Mouse (Mus musculus): ENCODE data around the gene Lrrc75a. TPM values are rescaled to one million over a fixed set of nuclear protein-coding genes. Genes with fewer than 3 reads are reported as not detected.

Gene Lrrc75a
- polyA plus RNA-seq, 1 experiment from 2014 or later, result 5.6 TPM

DNA sequence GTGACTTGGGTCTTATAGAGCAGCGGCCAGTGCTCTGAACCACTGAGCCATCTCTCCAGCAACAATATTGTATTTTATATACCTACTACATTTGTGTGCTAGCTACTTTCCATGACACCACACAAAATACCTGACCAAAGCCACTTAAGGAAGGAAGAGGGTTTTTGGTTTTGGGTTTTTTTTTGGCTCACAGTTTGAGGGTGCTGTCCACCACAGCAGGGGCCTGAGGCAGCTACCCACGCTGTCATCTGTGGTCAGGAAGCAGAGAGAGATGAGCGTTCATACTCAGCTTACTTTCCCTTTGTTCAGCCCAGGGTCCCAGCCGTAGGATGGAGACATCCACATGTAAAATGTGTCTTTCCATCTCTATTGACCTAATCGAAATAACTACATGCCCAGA, 61.3 kb downstream of the Lrrc75a start:
- Histone ChIP-seq H3K27me3 (ENCODE audit: control insufficient read depth, insufficient read depth, low read length) (no peaks in the 10 kb centered on the region), H3K27ac (ENCODE audit: low read length) (no peak overlapping the region), H3K4me2 (ENCODE audit: low read depth, low read length) (no peak overlapping the region), H3K9me3 (replicated peaks; ENCODE audit: control insufficient read depth, low read length) (no peaks in the 10 kb centered on the region), H3K36me3 (ENCODE audit: control insufficient read depth, insufficient read depth, low read length) (no peaks in the 10 kb centered on the region), H3K4me3 (replicated peaks; ENCODE audit: low read length) (no peak overlapping the region), H3K4me1 (ENCODE audit: control insufficient read depth, insufficient read depth, low read length) (no peaks in the 10 kb centered on the region), H3K9ac (ENCODE audit: low read length) (no peak overlapping the region)
- no peak for ATAC-seq (ENCODE audit: insufficient read depth, low FRiP score)
- WGBS, result 85% methylated on average over 5 of the region's 5 CpGs

DNA sequence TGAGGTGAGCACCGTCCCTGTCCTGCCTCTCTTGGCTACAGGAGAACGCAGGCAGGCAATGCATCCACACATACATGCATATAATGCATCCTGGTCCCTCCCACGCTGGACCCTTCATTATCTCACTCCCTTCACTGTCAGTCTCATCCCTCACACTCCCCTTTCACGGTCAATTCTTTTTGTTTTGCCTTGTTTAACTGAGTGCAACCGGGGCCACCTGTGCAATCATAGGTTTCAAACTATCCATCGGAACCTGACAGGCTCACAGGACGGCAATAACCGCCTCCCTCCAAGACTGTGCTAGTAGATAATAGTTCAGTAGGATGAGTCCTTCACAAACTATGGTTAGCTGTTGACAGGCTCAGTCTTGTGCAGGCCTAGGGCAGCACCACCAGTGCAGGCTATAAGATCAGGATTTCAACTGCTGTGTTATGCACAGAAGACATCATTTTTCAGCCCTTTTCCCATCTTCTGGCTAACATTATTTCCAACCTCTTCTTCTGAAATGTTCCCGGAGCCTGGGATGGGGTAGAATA, 63.6 kb downstream of the Lrrc75a start:
- no peaks in the 10 kb centered on the region for H3K36me3 ChIP-seq (ENCODE audit: control insufficient read depth, insufficient read depth, low read length)
- no peak for ATAC-seq (ENCODE audit: insufficient read depth, low FRiP score)
- no peak overlapping the region for H3K27ac ChIP-seq (ENCODE audit: low read length)
- H3K4me3 ChIP-seq (replicated peaks; ENCODE audit: low read length), result no peak overlapping the region
- H3K4me1 ChIP-seq (ENCODE audit: control insufficient read depth, insufficient read depth, low read length), result no peaks in the 10 kb centered on the region
- no peaks in the 10 kb centered on the region for H3K9me3 ChIP-seq (replicated peaks; ENCODE audit: control insufficient read depth, low read length)
- H3K27me3 ChIP-seq (ENCODE audit: control insufficient read depth, insufficient read depth, low read length), result no peaks in the 10 kb centered on the region
- no peak overlapping the region for H3K4me2 ChIP-seq (ENCODE audit: low read depth, low read length)
- WGBS, result 60% methylated on average over 9 of the region's 9 CpGs
- H3K9ac ChIP-seq (ENCODE audit: low read length), result no peak overlapping the region

DNA sequence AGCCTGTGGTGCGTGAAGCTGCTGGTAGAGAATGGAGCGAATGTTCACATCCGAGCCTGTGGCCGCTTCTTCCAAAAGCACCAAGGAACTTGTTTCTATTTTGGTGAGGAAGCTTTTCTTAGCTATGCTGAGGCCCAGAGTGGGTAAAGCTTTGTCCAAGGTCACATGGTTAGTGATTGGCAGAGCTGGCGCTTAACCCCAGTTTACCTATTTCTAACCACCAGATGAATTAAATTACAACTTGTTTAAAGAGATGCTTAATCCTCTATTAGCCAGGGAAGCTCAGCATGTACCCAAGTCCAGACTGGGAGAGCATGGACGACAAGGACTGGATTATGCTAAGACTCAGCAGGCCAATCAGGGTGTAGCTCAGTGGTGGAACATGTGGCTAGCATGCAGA, 65.3 kb downstream of the Lrrc75a start:
- H3K4me2 ChIP-seq (ENCODE audit: low read depth, low read length), result no peak overlapping the region
- no peaks in the 10 kb centered on the region for H3K36me3 ChIP-seq (ENCODE audit: control insufficient read depth, insufficient read depth, low read length)
- H3K4me1 ChIP-seq (ENCODE audit: control insufficient read depth, insufficient read depth, low read length), result no peaks in the 10 kb centered on the region
- H3K4me3 ChIP-seq (replicated peaks; ENCODE audit: low read length), result no peak overlapping the region
- 82% methylated on average over 6 of the region's 6 CpGs for WGBS
- H3K27ac ChIP-seq (ENCODE audit: low read length), result no peak overlapping the region
- H3K9ac ChIP-seq (ENCODE audit: low read length), result no peak overlapping the region
- no peaks in the 10 kb centered on the region for H3K9me3 ChIP-seq (replicated peaks; ENCODE audit: control insufficient read depth, low read length)
- no peak for ATAC-seq (ENCODE audit: insufficient read depth, low FRiP score)
- no peaks in the 10 kb centered on the region for H3K27me3 ChIP-seq (ENCODE audit: control insufficient read depth, insufficient read depth, low read length)

DNA sequence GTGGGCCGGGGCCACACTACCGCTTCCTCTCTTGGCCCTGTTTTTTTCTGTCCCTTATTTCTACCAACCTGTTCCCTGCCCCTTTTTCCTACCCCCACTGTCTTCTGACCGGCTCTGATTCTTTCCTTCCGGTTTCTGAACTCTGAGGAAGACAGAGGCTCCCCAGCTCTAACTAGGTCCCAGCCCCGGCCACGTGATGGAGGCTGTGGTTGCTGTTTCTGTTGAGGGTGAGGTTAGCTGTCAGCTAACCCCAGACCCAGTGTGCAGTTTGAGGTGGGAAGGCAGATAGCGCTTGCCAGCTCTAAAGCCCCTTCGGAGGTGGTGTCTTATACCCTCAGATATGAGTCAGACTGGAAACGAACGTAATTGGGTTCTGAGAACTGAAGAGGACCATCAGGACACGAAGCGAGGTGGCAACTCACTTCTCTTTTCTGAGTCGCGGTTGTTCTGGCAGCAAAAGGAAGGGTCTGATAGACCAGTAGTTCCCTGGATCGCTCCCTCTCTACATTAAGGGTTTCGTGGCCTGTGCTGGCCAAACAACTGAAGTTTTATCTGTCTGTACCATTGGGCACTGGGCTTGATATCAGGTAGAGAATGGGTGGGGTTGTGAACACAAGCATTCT, 71.7 kb downstream of the Lrrc75a start:
- H3K9ac ChIP-seq (ENCODE audit: low read length), result peak overlapping the region; percentile 76
- H3K36me3 ChIP-seq (ENCODE audit: control insufficient read depth, insufficient read depth, low read length), result no peaks in the 10 kb centered on the region
- no peak overlapping the region for H3K27ac ChIP-seq (ENCODE audit: low read length)
- H3K27me3 ChIP-seq (ENCODE audit: control insufficient read depth, insufficient read depth, low read length), result no peaks in the 10 kb centered on the region; the same call in 1 of the 2 replicates
- peak overlapping the region; percentile 99 for H3K4me2 ChIP-seq (ENCODE audit: low read depth, low read length)
- peak overlapping the region; percentile 65 for H3K4me3 ChIP-seq (replicated peaks; ENCODE audit: low read length)
- 55% methylated on average over 16 of the region's 16 CpGs for WGBS
- no peak for ATAC-seq (ENCODE audit: insufficient read depth, low FRiP score)
- H3K9me3 ChIP-seq (replicated peaks; ENCODE audit: control insufficient read depth, low read length), result no peaks in the 10 kb centered on the region
- peaks cover 7% of the 10 kb centered on the region; the same call in 1 of the 2 replicates for H3K4me1 ChIP-seq (ENCODE audit: control insufficient read depth, insufficient read depth, low read length)

DNA sequence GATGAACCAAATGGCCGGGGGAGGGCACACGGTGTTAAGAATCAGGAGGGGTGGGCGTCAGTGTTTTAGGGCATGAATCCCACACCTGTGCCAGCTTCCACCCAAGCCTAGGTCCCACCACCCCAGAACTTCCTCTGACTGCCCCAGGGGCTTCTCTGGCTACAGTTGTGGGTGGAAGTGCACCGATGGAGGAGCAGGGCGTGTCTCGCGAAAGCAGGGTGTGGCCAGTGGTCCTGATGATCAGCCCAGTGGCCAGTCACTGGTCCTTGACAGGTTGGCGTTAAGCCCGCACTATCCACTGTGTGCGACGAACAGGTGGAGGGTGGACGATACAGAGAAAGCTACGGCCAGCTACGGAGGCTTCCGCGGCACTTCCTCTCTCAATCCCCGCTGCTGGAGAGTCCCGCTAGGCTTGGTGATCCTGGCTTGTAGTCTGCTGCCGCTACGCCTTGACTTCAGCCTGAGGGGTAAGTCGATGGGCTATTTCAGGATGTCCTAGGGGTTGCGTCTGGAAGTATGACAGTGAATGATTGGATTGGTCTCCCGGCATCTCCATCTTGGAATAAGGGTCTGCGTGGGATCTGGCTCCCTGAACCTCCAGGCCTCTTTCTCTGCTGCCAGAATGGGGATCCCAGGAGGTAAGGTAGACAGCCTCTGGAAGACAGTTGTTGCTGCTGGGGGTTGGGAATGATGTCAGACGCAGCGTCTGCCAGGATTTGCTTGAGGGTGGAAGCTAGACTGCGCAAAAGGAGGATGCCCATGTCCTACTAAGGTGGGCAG, 72.5 kb downstream of the Lrrc75a start:
- peak overlapping the region; percentile 99 for H3K4me2 ChIP-seq (ENCODE audit: low read depth, low read length)
- peak overlapping the region; percentile 65 for H3K4me3 ChIP-seq (replicated peaks; ENCODE audit: low read length)
- H3K4me1 ChIP-seq (ENCODE audit: control insufficient read depth, insufficient read depth, low read length), result peaks cover 7% of the 10 kb centered on the region; the same call in 1 of the 2 replicates
- peak overlapping the region; percentile 72 for H3K27ac ChIP-seq (ENCODE audit: low read length)
- no peaks in the 10 kb centered on the region for H3K36me3 ChIP-seq (ENCODE audit: control insufficient read depth, insufficient read depth, low read length)
- ATAC-seq (ENCODE audit: insufficient read depth, low FRiP score), result peak; percentile 58
- no peaks in the 10 kb centered on the region; the same call in 1 of the 2 replicates for H3K27me3 ChIP-seq (ENCODE audit: control insufficient read depth, insufficient read depth, low read length)
- H3K9me3 ChIP-seq (replicated peaks; ENCODE audit: control insufficient read depth, low read length), result no peaks in the 10 kb centered on the region
- 7% methylated on average over 27 of the region's 27 CpGs for WGBS
- peak overlapping the region; percentile 76 for H3K9ac ChIP-seq (ENCODE audit: low read length)

DNA sequence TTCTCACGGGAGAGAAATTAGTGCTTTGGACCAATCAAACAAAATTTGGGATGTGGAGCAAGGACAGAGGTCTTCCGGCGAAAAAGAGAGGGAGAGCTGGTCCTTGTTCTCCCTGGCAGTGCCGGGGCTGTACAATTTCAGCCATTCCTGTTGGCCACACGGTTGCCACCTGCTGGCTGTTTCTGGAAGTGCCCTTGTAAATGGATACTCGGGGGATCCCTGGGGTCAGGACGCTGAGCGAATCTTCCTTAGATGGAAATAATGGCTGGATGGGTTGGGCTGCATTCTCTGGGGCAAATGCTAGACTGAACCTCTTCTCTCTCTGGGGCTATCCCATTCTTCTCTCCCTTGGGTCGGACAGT, 73.0 kb downstream of the Lrrc75a start:
- Histone ChIP-seq H3K4me2 (ENCODE audit: low read depth, low read length) (peak overlapping the region; percentile 99), H3K9me3 (replicated peaks; ENCODE audit: control insufficient read depth, low read length) (no peaks in the 10 kb centered on the region), H3K27ac (ENCODE audit: low read length) (peak overlapping the region; percentile 72), H3K4me3 (replicated peaks; ENCODE audit: low read length) (peak overlapping the region; percentile 65), H3K4me1 (ENCODE audit: control insufficient read depth, insufficient read depth, low read length) (peaks cover 7% of the 10 kb centered on the region; the same call in 1 of the 2 replicates), H3K36me3 (ENCODE audit: control insufficient read depth, insufficient read depth, low read length) (no peaks in the 10 kb centered on the region), H3K9ac (ENCODE audit: low read length) (peak overlapping the region; percentile 76), H3K27me3 (ENCODE audit: control insufficient read depth, insufficient read depth, low read length) (no peaks in the 10 kb centered on the region; the same call in 1 of the 2 replicates)
- WGBS, result 1% methylated on average over 9 of the region's 9 CpGs
- peak; percentile 84 for ATAC-seq (ENCODE audit: insufficient read depth, low FRiP score)

DNA sequence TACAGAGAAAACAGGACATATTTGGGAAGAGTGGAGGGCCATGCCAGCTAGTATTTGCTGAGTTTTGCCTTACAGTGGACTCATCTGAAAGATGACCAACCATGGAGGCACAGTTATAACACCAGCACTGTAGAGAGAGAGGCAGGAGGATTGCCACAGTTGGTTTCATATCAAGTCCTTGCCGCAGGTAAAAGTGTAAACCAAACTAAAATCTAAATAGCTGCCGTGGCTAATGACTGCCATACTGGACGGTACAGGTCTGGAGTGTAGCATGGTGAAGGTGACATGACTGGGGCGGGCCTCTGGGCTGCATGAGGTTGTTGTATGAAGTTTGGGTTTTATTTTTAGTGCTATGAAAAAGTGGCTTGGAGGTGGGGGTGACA, 73.6 kb downstream of the Lrrc75a start:
- no peak overlapping the region for H3K9ac ChIP-seq (ENCODE audit: low read length)
- H3K27ac ChIP-seq (ENCODE audit: low read length), result no peak overlapping the region
- no peaks in the 10 kb centered on the region for H3K36me3 ChIP-seq (ENCODE audit: control insufficient read depth, insufficient read depth, low read length)
- H3K4me1 ChIP-seq (ENCODE audit: control insufficient read depth, insufficient read depth, low read length), result peaks cover 7% of the 10 kb centered on the region; the same call in 1 of the 2 replicates
- H3K4me2 ChIP-seq (ENCODE audit: low read depth, low read length), result no peak overlapping the region
- ATAC-seq (ENCODE audit: insufficient read depth, low FRiP score), result no peak
- no peaks in the 10 kb centered on the region for H3K9me3 ChIP-seq (replicated peaks; ENCODE audit: control insufficient read depth, low read length)
- no peak overlapping the region for H3K4me3 ChIP-seq (replicated peaks; ENCODE audit: low read length)
- no peaks in the 10 kb centered on the region; the same call in 1 of the 2 replicates for H3K27me3 ChIP-seq (ENCODE audit: control insufficient read depth, insufficient read depth, low read length)
- WGBS, result 76% methylated on average over 4 of the region's 4 CpGs

DNA sequence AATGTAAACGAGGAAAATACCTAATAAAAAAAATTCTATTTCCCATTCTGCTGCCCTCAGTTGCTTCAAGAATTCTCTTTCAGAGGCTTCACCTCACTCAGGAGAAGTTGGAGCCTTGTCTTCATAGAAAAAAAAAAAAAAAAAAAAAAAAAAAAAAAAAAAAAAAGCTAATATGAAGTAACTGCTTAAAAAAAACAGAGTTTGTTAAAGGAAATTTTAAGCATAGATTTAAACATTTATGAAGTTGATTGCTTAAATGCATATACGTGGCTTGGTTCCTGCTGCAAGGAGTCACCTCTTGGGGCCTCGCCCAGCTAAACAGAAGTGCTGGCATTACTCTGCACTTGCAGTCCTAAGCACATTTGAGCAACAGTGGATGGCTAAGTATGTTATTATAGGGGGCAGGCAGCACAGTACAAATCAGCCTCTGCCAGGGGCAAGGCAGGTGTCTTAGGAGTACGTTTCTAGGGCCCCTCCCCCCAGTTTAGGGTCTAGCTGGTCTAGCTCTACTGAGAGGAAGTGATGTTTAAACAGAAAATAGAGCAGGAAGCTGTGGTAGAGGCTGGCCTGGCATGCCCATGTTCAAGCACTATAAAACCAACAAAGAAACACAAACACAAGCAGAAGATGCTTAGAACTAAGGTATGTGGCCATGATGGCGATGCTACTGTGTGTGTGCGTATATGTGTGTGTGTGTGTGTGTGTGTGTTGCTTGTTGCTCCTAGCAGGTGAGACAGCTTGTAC, 74.2 kb downstream of the Lrrc75a start, which contains the start of gene Trpv2:
TSS of gene Trpv2 (plus strand) at position 528 of the 744 bp plus-strand sequence.
- Histone ChIP-seq H3K4me2 (ENCODE audit: low read depth, low read length) (peak within 1 kb of the TSS; percentile 99), H3K36me3 (ENCODE audit: control insufficient read depth, insufficient read depth, low read length) (no peaks in the 10 kb centered on the region), H3K27ac (ENCODE audit: low read length) (no peak within 1 kb of the TSS), H3K9ac (ENCODE audit: low read length) (no peak within 1 kb of the TSS; the same call in 1 of the 2 replicates), H3K9me3 (replicated peaks; ENCODE audit: control insufficient read depth, low read length) (no peaks in the 10 kb centered on the region), H3K4me3 (replicated peaks; ENCODE audit: low read length) (peak within 1 kb of the TSS; percentile 65), H3K27me3 (ENCODE audit: control insufficient read depth, insufficient read depth, low read length) (no peaks in the 10 kb centered on the region; the same call in 1 of the 2 replicates), H3K4me1 (ENCODE audit: control insufficient read depth, insufficient read depth, low read length) (peaks cover 7% of the 10 kb centered on the region; the same call in 1 of the 2 replicates)
- no peak for ATAC-seq (ENCODE audit: insufficient read depth, low FRiP score)
- 74% methylated on average over 6 of the region's 6 CpGs for WGBS

Measured in stomach, embryonic 16.5 days (tissue).